Comparison of ENCODE assay signal across 9 mouse cellular contexts in the genomic region with DNA sequence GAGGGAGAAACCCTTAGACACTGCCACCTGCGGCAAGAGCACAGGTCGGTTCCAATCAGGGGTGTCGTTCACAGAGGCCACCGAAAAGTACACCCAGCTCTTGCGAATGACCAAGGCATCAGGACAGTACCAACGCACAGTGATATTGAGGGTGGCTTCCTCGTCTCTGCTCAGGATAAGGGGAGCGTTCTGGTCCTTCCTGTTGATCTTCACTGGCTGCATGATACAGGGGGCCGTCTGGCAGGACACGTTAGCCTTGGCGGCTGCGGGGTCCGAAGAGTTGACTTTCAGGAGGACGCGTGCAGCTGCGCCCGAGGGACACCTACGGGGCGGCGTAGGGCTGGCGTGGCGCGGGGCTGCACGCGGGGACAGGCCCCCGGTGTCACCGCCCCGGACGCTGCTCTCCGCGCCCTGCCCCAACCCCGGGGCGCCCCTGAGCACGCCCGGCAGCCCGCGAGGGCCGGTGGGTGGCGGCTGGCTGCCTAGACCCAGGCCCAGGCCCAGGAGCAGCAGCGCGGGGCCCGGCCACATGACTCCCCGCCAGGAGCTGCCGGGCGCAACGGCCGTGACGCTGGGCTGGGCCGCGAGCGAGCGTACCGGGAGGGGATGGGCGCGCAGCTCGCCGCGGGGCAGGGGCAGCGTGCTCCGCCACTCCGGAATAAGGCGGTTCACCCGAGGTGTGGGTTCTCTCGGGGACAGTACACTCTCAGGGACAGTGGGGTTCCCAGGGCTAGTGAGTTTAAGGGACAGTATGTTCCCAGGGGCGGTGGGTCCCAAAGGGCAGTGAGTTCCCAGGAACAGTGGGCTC. TPM values are rescaled to one million over a fixed set of nuclear protein-coding genes. Genes with fewer than 3 reads are reported as not detected.
A peak's percentile ranks its signal among the peaks of the same experiment; 100 is the strongest.
DNase-seq lines count a peak whose midpoint lies in the region; ATAC-seq lines count a peak whose summit lies in the region.
"Had no signal": no experiment of that assay in that cellular context is flagged by ENCODE, and none has a peak within 500 bp of the region (broad histone marks: within the 10 kb centered on the region; RNA-seq: fewer than 3 reads in every experiment).

A gene (minus strand): TSS at position 532 of the 808 bp plus-strand sequence.

- H3K9me3 ChIP-seq in embryonic facial prominence, embryonic 11.5 days (replicated peaks; ENCODE audit: control insufficient read depth, low read length): no peaks in the 10 kb centered on the region
- peaks cover 21% of the 10 kb centered on the region for H3K9me3 ChIP-seq in heart, embryonic 16.5 days (replicated peaks; ENCODE audit: control insufficient read depth, low read length)
- peaks cover 12% of the 10 kb centered on the region for H3K9me3 ChIP-seq in midbrain, embryonic 13.5 days

- WGBS in embryonic facial prominence, embryonic 11.5 days: 1% methylated on average over 64 of the region's 65 CpGs
- 1% methylated on average over 58 of the region's 65 CpGs for WGBS in heart, embryonic 16.5 days
- WGBS in midbrain, embryonic 13.5 days: 2% methylated on average over 57 of the region's 65 CpGs

- peak within 1 kb of the TSS; percentile 85 for H3K9ac ChIP-seq in embryonic facial prominence, embryonic 11.5 days (replicated peaks; ENCODE audit: low read length)
- H3K9ac ChIP-seq in heart, embryonic 16.5 days (ENCODE audit: low read length): peak within 1 kb of the TSS; percentile 82
- peak within 1 kb of the TSS; percentile 71 for H3K9ac ChIP-seq in midbrain, embryonic 13.5 days (replicated peaks)

- intact Hi-C loops in left cerebral cortex, postnatal 36 days (cut with DNase I): no loop called here

- H3K27ac ChIP-seq in embryonic facial prominence, embryonic 11.5 days (replicated peaks; ENCODE audit: low read depth, low read length): no peak within 1 kb of the TSS
- H3K27ac ChIP-seq in heart, embryonic 16.5 days (ENCODE audit: low read length): no peak within 1 kb of the TSS
- H3K27ac ChIP-seq in midbrain, embryonic 13.5 days: no peak within 1 kb of the TSS

- peak within 1 kb of the TSS; percentile 49 for H3K4me3 ChIP-seq in embryonic facial prominence, embryonic 11.5 days (ENCODE audit: low read depth, low read length)
- peak within 1 kb of the TSS; percentile 60 for H3K4me3 ChIP-seq in heart, embryonic 16.5 days (ENCODE audit: low read length)
- peak within 1 kb of the TSS; percentile 48 for H3K4me3 ChIP-seq in midbrain, embryonic 13.5 days (replicated peaks)

- peaks cover 2% of the 10 kb centered on the region; the same call in 1 of the 2 replicates for H3K27me3 ChIP-seq in embryonic facial prominence, embryonic 11.5 days (ENCODE audit: control insufficient read depth, insufficient read depth, low read length)
- peaks cover 15% of the 10 kb centered on the region for H3K27me3 ChIP-seq in heart, embryonic 16.5 days (ENCODE audit: control insufficient read depth, insufficient read depth, low read length)
- peaks cover 34% of the 10 kb centered on the region for H3K27me3 ChIP-seq in midbrain, embryonic 13.5 days

- peak; percentile 15 for DNase-seq in layer of hippocampus, adult 11-12 months (ENCODE audit: low spot score)
- DNase-seq in layer of hippocampus, adult 8-10 months (ENCODE audit: low spot score in 2 of 2): no peak
- peak; percentile 64 for DNase-seq in adrenal gland, postnatal 14 days
- peak; percentile 37 for DNase-seq in embryonic facial prominence, embryonic 11.5 days (ENCODE audit: low spot score)
- DNase-seq in left cerebral cortex, postnatal 36 days (ENCODE audit: low spot score in 2 of 2): peak; percentile 52 to 56
- DNase-seq in yolk sac, embryonic 10.5 days (ENCODE audit: low spot score): peak; percentile 14

- ATAC-seq in embryonic facial prominence, embryonic 11.5 days (replicated peaks; ENCODE audit: insufficient number of reproducible peaks, low FRiP score, low TSS enrichment, low read depth): peak; percentile 67; the same call in 1 of the 2 replicates
- peak; percentile 79 for ATAC-seq in heart, embryonic 16.5 days (replicated peaks; ENCODE audit: extremely low read depth, insufficient read depth, low FRiP score)
- peak; percentile 83 for ATAC-seq in midbrain, embryonic 13.5 days

- H3K4me2 ChIP-seq in embryonic facial prominence, embryonic 11.5 days (ENCODE audit: low read depth, low read length): peak within 1 kb of the TSS; percentile 98
- H3K4me2 ChIP-seq in heart, embryonic 16.5 days (ENCODE audit: low read depth, low read length): peak within 1 kb of the TSS; percentile 95
- H3K4me2 ChIP-seq in midbrain, embryonic 13.5 days (replicated peaks): peak within 1 kb of the TSS; percentile 90

- H3K4me1 ChIP-seq in embryonic facial prominence, embryonic 11.5 days (ENCODE audit: control insufficient read depth, insufficient read depth, low read length): no peaks in the 10 kb centered on the region
- peaks cover 7% of the 10 kb centered on the region for H3K4me1 ChIP-seq in heart, embryonic 16.5 days (ENCODE audit: control insufficient read depth, insufficient read depth, low read length)
- peaks cover 12% of the 10 kb centered on the region for H3K4me1 ChIP-seq in midbrain, embryonic 13.5 days (replicated peaks)

- no peaks in the 10 kb centered on the region for H3K36me3 ChIP-seq in embryonic facial prominence, embryonic 11.5 days (replicated peaks; ENCODE audit: control insufficient read depth, insufficient read depth, low read depth, low read length)
- H3K36me3 ChIP-seq in heart, embryonic 16.5 days (ENCODE audit: control insufficient read depth, insufficient read depth): no peaks in the 10 kb centered on the region
- no peaks in the 10 kb centered on the region for H3K36me3 ChIP-seq in midbrain, embryonic 13.5 days

RNA-seq across cellular contexts. Expression of the gene that starts here (rescaled TPM):
- total RNA-seq in layer of hippocampus, adult 8-10 months (2022): under 1 TPM; 0.72 to 1.00 (median 0.87) TPM
- total RNA-seq in adrenal gland, postnatal 14 days (2021): 0.15 and 0.34 TPM in 2 replicates
- 0.11 TPM in 1 of 2 replicates, not detected in the other for polyA plus RNA-seq in embryonic facial prominence, embryonic 11.5 days (2014; fragmentation: Nextera tagmentation; extraction: Ambion mirVana)
- polyA plus RNA-seq in heart, embryonic 16.5 days (2015; fragmentation: Nextera tagmentation; extraction: Ambion mirVana): 0.50 and 0.53 TPM in 2 replicates
- 1 to 10 TPM in 1 of 2 experiments, under 1 TPM in 1; 0.77 to 1.2 TPM for total RNA-seq in left cerebral cortex, postnatal 36 days (2021)
- 0.03 TPM in 1 of 2 replicates, not detected in the other for polyA plus RNA-seq in midbrain, embryonic 13.5 days (2015; fragmentation: Nextera tagmentation; extraction: Ambion mirVana)
- total RNA-seq: hematopoietic stem cell, adult 5-6 weeks had no signal

Comparison
In these comparisons a context has a peak if more than half of its experiments do, and no peak if none do; other contexts are left out.
1. DNase-seq: peak in layer of hippocampus, adult 11-12 months (single experiment), left cerebral cortex, postnatal 36 days (2 of 2) and yolk sac, embryonic 10.5 days (single experiment); none in layer of hippocampus, adult 8-10 months (0 of 2).
2. Peak in DNase-seq in adrenal gland, postnatal 14 days; RNA of the gene not detected or under 1 TPM.
3. Peak in DNase-seq, ATAC-seq, H3K4me3 ChIP-seq, H3K9ac ChIP-seq and H3K4me2 ChIP-seq in embryonic facial prominence, embryonic 11.5 days; RNA of the gene not detected or under 1 TPM.
4. Peak in ATAC-seq, H3K4me3 ChIP-seq, H3K9ac ChIP-seq and H3K4me2 ChIP-seq in heart, embryonic 16.5 days; RNA of the gene not detected or under 1 TPM.
5. Peak in ATAC-seq, H3K4me3 ChIP-seq, H3K9ac ChIP-seq and H3K4me2 ChIP-seq in midbrain, embryonic 13.5 days; RNA of the gene not detected or under 1 TPM.
6. Peak in every context shown above with its lines, with median percentiles within 50 percentile points of each other: ATAC-seq, H3K4me2 ChIP-seq, H3K4me3 ChIP-seq and H3K9ac ChIP-seq.